Mouse (Mus musculus): Measurements from ENCODE around the gene Nkx1-2.

DNA sequence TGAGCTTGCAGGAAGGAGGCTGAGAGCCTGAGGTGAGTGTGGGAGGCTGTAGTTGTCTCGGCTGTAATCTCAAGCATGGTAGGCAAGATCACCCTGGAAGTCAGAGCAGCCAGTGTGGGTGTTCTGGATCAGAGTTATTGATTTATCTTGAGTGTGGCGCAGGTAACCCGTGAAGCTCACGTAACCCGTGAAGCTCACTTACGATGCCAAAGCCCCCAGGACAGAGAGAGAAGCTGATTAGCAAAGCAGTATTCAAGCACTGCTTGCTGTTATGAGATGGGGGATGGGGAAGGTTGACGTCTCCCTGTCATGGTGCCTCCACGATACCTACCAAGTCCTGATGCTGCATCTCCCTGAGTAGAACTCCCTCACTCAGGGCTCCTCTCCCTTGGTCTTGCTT, 20.1 kb upstream of the Nkx1-2 start:
- no peak for TF ChIP-seq CTCF (IDR thresholded peaks at IDR 0.05; ENCODE audit: low read depth)
- no peak for TF ChIP-seq EP300 (IDR thresholded peaks at IDR 0.05; ENCODE audit: low read depth)

All from liver, embryonic 14.5 days (tissue).